Mouse (Mus musculus) cerebellum, postnatal 4 days (tissue): ENCODE measurements around the gene Cyp2t4.

Experiments
- DNase-seq, 2 experiments: peaks; one replicate each; pipeline ENCODE4 v3.0.0; 2022; ENCODE audit warnings: low spot score in 2 of 2, mixed read lengths in 1 of 2

The Cyp2t4 gene

GRCm38 (mm10) chr7:27153205-27153764 lies at the start of gene Cyp2t4:
Gene Cyp2t4 (plus strand): TSS chr7:27153714.
- no peak for DNase-seq

- DNase-seq: no peak
These were observed 48.6 kb upstream of the Cyp2t4 start for GRCm38 (mm10) chr7:27104882-27105281.

- DNase-seq: no peak
These were observed 43.2 kb upstream of the Cyp2t4 start for GRCm38 (mm10) chr7:27110327-27110726.

GRCm38 (mm10) chr7:27111038-27111437 lies 42.5 kb upstream of the Cyp2t4 start:
- DNase-seq: no peak

GRCm38 (mm10) chr7:27111987-27112386 lies 41.5 kb upstream of the Cyp2t4 start:
- no peak for DNase-seq

- no peak for DNase-seq
These were observed 35.4 kb upstream of the Cyp2t4 start for GRCm38 (mm10) chr7:27118033-27118511.

- no peak for DNase-seq
These were observed 33.8 kb upstream of the Cyp2t4 start, which contains the start of gene Cyp2f2 for GRCm38 (mm10) chr7:27119676-27120075. Gene Cyp2f2 (plus strand): TSS chr7:27119909.

GRCm38 (mm10) chr7:27124305-27124832 lies 29.1 kb upstream of the Cyp2t4 start:
- no peak for DNase-seq

- DNase-seq: no peak
These were observed 28.5 kb upstream of the Cyp2t4 start for GRCm38 (mm10) chr7:27124969-27125368.

- peak in 1 of 2 experiments; percentile 20 for DNase-seq
These were observed 25.4 kb upstream of the Cyp2t4 start for GRCm38 (mm10) chr7:27128162-27128561.

- no peak for DNase-seq
These were observed 24.6 kb upstream of the Cyp2t4 start for GRCm38 (mm10) chr7:27128946-27129345.

GRCm38 (mm10) chr7:27129811-27130210 lies 23.7 kb upstream of the Cyp2t4 start:
- no peak for DNase-seq

GRCm38 (mm10) chr7:27130521-27131370 lies 22.8 kb upstream of the Cyp2t4 start:
- no peak for DNase-seq

- DNase-seq: no peak
These were observed 22.1 kb upstream of the Cyp2t4 start for GRCm38 (mm10) chr7:27131387-27131786.

- peak; percentile 46 to 59 for DNase-seq
These were observed 20.9 kb upstream of the Cyp2t4 start for GRCm38 (mm10) chr7:27132588-27132987.

GRCm38 (mm10) chr7:27133156-27133555 lies 20.4 kb upstream of the Cyp2t4 start:
- no peak for DNase-seq

GRCm38 (mm10) chr7:27133757-27134156 lies 19.8 kb upstream of the Cyp2t4 start:
- DNase-seq: no peak

- no peak for DNase-seq
These were observed 17.0 kb upstream of the Cyp2t4 start for GRCm38 (mm10) chr7:27136410-27136996.

GRCm38 (mm10) chr7:27156005-27156404 lies 2.5 kb downstream of the Cyp2t4 start:
- no peak for DNase-seq

GRCm38 (mm10) chr7:27158171-27158570 lies 4.7 kb downstream of the Cyp2t4 start:
- DNase-seq: no peak

- no peak for DNase-seq
These were observed 5.7 kb downstream of the Cyp2t4 start for GRCm38 (mm10) chr7:27159256-27159655.

- peak; percentile 81 to 90 for DNase-seq
These were observed 6.4 kb downstream of the Cyp2t4 start for GRCm38 (mm10) chr7:27159882-27160281.
